Mouse (Mus musculus) spleen, adult 18-20 months (tissue): Measurements from ENCODE around the gene Megf6.
A peak's percentile ranks its signal among the peaks of the same experiment; 100 is the strongest.

Experiments
- DNase-seq, 2 experiments: peaks; one replicate each; pipeline ENCODE4 v3.0.0; 2022; ENCODE audit warnings: mixed read lengths in 2 of 2

Gene Megf6

DNA sequence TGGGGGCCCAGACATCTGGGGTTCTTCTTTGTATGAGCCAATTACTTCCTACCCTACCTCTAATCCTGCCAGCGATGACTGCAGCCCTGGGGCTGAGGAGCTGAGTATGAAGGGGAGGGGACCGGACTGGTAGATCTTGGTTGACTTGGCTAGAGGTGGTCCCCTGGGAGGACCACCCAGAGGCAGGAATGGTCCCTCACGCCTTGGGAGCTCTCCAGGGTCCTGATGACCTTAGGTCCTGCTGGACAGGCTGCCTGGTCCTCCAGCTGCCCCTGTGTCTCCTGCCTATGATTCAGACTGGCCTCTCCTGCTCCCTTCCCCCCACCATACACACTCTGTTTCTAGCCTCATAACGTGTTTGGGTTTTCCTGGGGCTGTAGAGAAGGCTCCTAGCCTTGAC, 91.5 kb downstream of the Megf6 start:
- no peak for DNase-seq

DNA sequence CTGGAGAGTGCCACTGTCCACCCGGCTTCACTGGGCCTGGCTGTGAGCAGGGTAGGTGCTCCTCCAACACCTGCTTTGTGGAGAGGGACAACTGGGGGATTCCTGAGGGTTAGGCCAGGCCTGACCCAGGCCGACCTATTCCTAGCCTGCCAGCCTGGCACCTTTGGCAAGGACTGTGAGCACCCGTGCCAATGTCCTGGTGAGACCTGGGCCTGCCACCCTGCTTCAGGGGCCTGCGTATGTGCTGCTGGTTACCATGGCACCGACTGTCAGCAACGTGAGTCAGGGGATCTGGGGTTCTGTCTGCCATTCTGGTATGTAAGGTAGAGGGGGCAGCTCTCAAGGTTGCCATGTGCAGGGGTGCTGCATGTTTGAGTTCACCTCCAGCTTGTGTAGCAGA, 97.0 kb downstream of the Megf6 start:
- no peak for DNase-seq

DNA sequence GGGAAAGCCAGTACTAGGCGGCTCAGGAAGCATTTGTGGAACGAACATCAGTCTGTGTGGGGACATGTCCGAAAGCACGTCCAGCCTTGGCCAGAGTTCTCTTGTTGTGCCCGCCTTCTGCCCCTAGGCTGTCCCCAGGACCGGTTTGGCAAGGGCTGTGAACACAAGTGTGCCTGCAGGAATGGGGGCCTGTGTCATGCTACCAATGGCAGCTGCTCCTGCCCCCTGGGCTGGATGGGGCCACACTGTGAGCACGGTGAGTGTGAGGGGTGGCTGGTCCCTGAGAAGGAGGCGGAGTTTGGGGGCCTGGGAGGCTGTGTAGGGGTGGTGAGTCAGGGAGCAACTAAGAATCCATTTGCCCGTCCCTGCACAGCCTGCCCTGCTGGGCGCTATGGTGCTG, 99.0 kb downstream of the Megf6 start:
- no peak for DNase-seq

DNA sequence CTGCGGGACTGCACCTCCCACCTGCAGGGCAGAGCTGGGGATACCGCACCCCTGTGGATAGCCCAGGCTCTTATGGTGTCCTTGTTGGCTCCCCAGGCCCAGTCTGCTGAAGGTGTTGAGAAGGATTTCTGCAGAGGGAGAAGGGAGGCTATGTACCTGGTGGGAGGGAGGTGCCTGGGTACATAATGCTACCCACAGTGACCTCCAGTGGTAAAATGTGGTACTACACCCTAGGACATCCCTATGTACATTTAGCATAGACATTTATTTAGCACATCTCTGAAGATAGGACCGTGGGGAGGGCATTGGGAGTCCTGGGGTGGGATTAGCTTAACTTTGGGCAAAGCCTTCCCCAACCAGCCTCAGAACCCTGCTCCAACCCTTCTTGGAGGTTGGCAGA, 102.5 kb downstream of the Megf6 start:
- no peak for DNase-seq

DNA sequence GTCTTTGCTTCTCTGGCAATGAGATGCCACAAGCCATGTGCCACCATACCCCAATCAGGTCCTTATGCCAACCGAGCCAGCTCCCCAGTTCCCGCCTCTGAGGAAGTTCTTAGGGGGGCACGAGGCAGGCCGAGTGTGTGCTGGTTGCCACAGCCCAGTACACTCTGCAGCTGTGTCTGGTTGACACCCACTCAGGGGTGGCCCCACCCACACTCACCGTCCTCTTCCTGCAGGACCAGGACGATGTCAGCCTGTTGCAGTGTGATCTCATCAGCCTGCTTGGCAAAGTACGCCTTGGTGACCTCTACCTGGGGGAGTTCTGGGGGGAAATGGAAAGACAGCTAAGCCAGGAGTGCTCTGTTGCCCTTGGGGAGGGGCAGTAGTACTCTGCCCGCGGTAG, 109.0 kb downstream of the Megf6 start:
- DNase-seq = no peak

DNA sequence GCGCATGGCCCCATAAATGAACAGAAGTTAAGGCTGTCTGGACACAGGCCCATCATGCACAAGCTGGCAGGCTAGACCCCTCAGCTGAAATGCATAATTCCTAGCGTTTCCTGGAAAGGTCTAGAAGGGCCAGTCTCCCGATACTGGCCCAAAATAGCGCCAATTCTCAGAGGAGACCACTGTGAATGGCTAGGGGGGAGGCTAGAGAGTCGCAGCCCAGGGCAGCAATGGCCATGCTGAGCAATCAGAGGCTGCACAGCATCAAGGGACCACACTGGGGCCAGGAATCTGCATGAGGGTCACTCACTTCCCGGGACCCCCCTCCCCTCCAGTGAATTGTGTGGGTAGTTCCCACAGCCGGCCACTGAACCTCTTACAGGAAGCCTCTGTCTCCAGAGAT, 113.1 kb downstream of the Megf6 start:
- no peak for DNase-seq

DNA sequence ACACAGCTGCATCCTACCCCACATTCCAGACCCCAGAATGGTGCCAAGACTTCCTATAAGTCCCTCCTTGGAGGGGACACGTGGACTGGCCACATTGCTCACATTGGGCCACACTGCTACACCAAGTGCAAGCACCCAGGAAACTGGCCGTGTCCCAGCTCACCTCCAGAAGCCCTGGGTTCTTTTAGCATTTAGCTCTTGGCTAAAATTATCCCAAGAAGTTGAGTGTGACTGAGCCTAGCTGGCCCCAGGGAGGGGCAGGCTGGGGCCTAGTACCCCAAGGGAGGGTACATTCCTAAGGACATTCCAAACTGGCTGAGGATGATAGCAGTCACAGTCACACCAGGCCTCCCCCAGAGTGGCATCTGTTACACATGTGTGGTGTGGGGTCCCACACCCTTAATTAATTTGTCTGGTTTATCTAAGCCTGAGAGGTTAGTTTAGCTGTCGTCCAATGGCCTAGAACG, 123.2 kb downstream of the Megf6 start:
- no peak for DNase-seq

DNA sequence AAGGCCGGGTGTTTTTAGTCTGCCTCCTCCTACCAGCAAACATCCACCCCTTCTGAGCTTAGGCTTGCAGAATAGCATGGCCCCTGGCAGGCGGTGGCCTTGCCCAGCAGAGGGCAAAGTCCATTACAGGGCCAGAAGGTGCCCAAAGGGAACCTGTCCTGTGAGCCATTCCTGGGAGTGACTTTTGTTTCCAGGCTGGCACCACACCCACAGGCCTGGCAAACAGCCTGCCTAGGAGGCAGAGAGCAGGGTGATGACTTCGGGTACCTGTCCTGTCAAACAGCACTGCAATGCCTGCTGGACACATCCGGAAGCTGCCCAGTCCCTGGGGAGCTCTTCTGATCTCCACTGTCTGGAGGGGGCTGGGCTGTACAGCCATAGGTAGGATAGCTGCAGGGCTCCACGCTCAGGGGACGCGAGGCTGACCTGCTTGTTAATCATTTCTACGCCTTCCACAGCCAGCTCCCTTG, 123.8 kb downstream of the Megf6 start:
- no peak for DNase-seq

DNA sequence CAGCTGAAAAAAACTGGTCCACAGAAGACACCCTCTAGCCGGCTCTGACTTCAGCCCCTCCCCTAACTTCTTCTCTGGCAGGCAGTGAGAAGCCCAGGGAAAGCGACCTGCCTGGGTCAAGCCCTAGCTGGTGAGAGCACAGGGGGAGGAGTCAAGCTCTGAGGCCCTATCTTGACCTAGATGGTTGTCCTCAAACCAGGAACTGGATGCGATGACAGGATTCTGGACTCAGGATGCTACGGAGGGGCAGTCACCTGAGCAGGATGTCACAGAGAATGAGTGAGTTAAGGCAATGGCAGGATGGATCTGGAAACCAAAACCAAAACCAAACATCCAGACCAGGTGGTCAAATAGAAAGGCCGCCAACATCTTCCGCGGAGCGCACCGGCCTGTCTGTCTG, 127.2 kb downstream of the Megf6 start:
- no peak for DNase-seq

DNA sequence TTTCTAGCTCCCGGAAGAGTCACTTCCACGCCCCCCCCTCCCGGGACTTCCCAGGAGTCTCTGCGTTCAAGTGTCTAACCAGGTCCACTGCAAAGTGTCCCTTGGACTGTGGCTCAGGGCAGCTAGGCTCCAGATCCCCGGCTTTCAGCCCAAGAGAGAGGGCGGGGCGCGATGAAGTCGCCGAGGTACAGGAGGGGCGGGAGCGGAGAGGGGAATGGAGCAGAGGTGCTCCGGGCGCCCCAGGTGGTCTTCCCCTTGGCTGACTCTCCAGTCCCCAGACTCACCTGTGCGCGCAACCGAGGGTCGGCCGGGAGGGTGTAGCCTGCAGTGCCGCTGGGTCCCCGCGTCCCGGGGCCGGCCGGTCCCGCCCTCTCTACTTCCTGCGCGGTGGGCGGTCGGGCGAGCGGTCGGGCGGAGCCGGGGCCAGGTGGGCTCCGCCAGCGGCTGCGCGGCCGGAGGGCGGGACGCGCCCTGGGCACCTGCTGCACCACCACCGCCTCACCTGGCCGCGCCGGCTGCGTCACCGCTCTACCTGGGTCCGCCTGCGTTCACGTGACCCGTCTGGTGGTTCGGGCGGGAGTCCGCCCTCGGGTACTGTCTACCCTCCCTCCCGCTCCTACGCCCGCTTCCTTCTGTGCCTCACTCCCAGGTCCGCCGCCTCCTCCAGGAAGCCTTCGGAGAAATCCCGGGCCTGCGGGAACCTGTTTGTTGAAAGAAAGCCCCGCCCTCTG, 129.2 kb downstream of the Megf6 start:
- DNase-seq = no peak

DNA sequence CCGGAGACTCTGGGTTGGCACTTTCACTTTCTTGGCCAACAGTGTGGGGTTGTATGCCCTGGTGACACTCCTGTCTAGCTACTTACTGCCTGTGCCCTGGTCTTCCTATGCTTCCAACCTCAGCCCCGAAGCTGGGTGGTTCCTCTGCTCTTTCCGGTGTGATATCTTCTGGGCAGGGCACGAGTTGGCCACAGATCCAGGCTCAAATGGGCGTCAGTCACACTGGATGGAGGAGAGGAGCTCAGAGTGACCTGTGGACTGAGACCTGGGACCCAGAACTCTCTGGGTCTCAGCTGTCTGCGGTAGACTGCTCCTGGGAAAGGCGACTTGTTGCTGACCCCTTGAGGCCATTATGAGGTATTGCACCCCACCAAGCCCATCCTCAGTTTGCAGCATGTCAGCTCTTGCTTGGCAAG, 130.9 kb downstream of the Megf6 start, which contains the start of gene Arhgef16:
TSS of gene Arhgef16 (minus strand) at position 211 of the 416 bp plus-strand sequence.
- peak in 1 of 2 experiments; percentile 12 for DNase-seq

DNA sequence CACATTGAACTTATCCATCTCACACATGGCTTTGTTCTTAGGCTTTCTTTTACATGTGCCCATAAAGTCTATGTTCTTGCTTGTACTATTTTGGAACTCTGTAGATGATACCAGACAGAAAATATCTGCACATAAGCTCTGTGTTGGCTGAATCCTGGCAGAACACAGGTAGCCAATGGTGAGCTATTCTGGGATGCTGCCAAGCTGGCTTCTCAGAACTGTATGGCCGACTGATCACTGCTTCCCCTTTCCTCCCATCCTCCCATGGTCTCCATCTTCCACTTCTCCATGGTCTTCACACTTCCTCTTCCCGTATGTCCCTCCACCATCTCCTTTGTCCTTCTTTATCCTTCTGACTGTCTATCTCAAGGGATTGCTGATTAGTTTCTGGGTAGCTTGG, 138.6 kb downstream of the Megf6 start:
- no peak for DNase-seq

DNA sequence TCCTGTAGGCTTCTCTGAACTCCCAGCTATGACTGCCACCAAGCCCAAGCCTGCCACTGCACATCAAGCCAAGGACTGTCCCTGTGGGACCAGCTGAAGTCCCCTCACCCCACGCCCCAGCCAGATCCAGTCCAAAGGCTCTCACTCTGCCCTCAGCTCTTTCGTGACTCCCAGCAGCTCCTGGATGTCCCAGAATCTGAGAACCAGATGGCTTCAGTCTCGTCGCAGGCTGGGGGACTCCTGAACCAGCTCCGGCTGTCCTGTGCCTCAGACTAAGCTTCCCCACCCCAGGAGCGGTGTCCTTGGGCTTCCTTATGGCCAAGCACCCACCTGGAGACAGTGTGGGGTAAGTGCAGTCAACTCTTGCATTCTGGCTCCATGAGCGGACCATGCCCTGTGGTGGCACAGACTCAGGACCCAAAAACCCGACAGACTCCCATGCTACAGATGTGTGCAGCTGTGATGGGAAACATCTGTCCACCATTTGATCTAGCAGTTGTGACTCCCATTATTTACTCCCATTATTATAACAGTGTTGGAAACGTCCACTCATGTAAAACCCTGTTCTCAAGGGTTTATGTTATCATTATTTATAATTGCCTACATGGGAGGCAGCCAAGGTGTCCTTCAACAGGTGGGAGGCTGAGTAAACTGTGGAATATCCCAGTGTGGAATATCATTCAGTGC, 140.2 kb downstream of the Megf6 start:
- DNase-seq = no peak

DNA sequence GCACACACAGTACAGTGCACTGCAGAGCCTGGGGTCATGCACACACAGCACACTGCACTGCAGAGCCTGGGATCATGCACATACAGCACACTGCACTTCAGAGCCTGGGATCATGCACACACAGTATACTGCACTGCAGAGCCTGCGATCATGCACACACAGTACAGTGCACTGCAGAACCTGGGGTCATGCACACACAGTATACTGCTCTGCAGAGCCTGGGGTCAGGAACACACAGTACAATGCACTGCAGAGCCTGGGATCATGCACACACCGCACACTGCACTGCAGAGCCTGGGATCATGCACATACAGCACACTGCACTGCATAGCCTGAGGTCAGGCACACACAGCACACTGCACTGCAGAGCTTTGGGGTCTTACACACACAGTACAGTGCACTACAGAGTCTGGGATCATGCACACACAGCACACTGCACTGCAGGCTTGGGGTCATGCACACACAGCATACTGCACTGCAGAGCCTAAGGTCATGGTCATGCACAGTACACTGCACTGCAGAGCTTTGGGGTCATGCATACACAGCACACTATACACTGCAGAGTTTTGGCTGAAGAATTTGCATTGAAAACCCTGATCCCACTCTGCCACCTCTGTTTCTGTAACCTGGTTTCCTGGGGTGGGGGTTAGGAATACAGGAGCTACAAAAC, 141.7 kb downstream of the Megf6 start:
- DNase-seq = no peak

DNA sequence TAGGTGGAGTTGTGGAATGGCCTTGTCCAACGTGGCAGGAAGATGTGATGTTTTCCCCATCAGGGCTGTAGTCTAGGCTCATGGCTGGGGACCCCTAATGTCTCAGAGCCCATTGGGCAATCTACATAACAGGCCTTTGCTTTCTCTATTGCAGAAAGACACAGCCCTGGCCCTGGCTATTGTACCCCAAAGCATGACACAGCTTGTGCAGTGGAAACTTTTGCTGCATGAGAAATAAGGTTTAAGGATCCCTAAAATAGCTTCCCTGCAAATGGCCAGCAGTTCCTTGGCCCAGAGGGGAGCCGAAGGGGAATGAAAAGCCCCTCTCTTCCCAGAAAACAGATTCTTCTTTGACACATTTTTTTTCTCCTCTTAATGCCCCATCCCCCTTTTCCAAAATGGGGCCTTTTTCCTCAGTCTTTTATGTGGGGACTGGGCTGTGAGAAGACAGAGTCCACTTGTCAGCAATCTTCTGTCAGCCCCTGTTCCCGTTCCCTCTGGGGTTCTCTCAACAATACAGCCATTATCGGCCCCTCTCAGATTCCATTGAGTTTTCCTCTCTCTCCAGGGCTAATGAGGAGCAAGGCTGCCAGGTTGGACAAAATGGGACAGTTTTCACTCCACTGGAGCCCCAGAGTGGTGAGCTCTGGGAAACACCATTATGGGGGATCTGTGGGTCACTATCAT, 142.5 kb downstream of the Megf6 start:
- DNase-seq = no peak

DNA sequence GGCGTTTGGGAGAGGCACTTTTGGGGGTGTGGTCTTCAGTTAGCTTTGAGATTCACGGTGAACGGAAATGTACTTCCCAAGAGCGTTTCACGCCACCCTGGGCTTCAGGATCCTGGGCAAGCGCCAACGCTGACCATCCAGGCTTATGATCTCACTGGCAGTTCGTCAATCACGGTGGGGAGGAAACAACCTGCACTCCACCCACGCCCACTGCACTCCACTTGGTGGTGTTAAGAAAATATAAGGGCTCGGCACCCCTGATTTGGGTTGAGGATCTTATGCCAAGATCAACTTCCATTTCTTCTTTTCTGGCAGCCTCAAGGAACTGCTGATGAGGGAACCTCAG, 143.1 kb downstream of the Megf6 start:
- no peak for DNase-seq
